Mouse (Mus musculus) myocyte (in vitro differentiated cells): ENCODE measurements at regions not wholly inside any gene's neighbourhood (a gene's known extent, or its start where the extent isn't known, plus 50 kb on each side); places are given as distances from the start of the nearest gene placed in this dataset.

Experiments
- H3K27me3 ChIP-seq: one replicate; pipeline ENCODE4 v1.6.1; 2011; ENCODE audit not compliant: control insufficient read depth, insufficient read depth, insufficient read length
- H3K36me3 ChIP-seq: one replicate; pipeline ENCODE4 v1.6.1; 2011; ENCODE audit not compliant: control insufficient read depth, insufficient read depth
- H3K4me2 ChIP-seq: one replicate; pipeline ENCODE4 v1.6.1; 2011; ENCODE audit warnings: low read depth, control low read depth
- H3K4me3 ChIP-seq: one replicate; pipeline ENCODE4 v1.5.1; 2011; ENCODE audit warnings: mild to moderate bottlenecking, control low read depth, moderate library complexity
- H3K79me2 ChIP-seq: one replicate; pipeline ENCODE4 v1.6.1; 2011; ENCODE audit not compliant: control insufficient read depth, insufficient read depth
- H3ac ChIP-seq: one replicate; pipeline ENCODE4 v1.6.1; 2011; ENCODE audit not compliant: control insufficient read depth, insufficient read length
- CEBPB ChIP-seq: IDR thresholded peaks from 2 replicates; pipeline ENCODE4 v1.6.1; 2011; ENCODE audit warnings: mild to moderate bottlenecking, moderate library complexity; ENCODE audit not compliant: poor library complexity, insufficient read depth, severe bottlenecking
- E2F4 ChIP-seq: IDR thresholded peaks from one replicate; pipeline ENCODE4 v1.6.1; 2011; ENCODE audit warnings: mild to moderate bottlenecking, control low read depth, moderate library complexity; ENCODE audit not compliant: insufficient read depth
- MAX ChIP-seq: IDR thresholded peaks from one replicate; pipeline ENCODE4 v1.6.1; 2011; ENCODE audit warnings: low read depth, mild to moderate bottlenecking, control low read depth
- MYOD1 ChIP-seq, 3 experiments: IDR thresholded peaks; one replicate each; pipeline ENCODE4 v1.6.1; 2011; ENCODE audit warnings: control low read depth in 2 of 3, low read depth in 2 of 3, mild to moderate bottlenecking in 2 of 3, moderate library complexity in 1 of 3; ENCODE audit not compliant: insufficient read length in 2 of 3, control insufficient read depth in 1 of 3
- MYOG ChIP-seq, 3 experiments: IDR thresholded peaks; one replicate each; pipeline ENCODE4 v1.6.1; 2011; ENCODE audit warnings: control low read depth in 2 of 3, low read depth in 2 of 3, mild to moderate bottlenecking in 2 of 3; ENCODE audit not compliant: insufficient read length in 2 of 3, control insufficient read depth in 1 of 3, insufficient read depth in 1 of 3
- POLR2A ChIP-seq: IDR thresholded peaks from one replicate; pipeline ENCODE4 v1.6.1; 2011; ENCODE audit warnings: low read depth, mild to moderate bottlenecking, control low read depth, moderate library complexity; ENCODE audit not compliant: insufficient read length
- POLR2AphosphoS2 ChIP-seq: IDR thresholded peaks from one replicate; pipeline ENCODE4 v1.6.1; 2011; ENCODE audit warnings: low read depth, control low read depth; ENCODE audit not compliant: insufficient read length
- REST ChIP-seq: IDR thresholded peaks from one replicate; pipeline ENCODE4 v1.6.1; 2011; ENCODE audit warnings: mild to moderate bottlenecking, control low read depth, moderate library complexity; ENCODE audit not compliant: insufficient read depth, insufficient read length
- SRF ChIP-seq: IDR thresholded peaks from one replicate; pipeline ENCODE4 v1.6.1; 2011; ENCODE audit warnings: low read depth; ENCODE audit not compliant: control insufficient read depth, insufficient read length
- TCF12 ChIP-seq: IDR thresholded peaks from one replicate; pipeline ENCODE4 v1.6.1; 2011; ENCODE audit warnings: mild to moderate bottlenecking, control low read depth; ENCODE audit not compliant: poor library complexity, insufficient read depth, severe bottlenecking
- TCF3 ChIP-seq: IDR thresholded peaks from one replicate; pipeline ENCODE4 v1.6.1; 2011; ENCODE audit warnings: low read depth, control low read depth; ENCODE audit not compliant: insufficient read length
- USF1 ChIP-seq: IDR thresholded peaks from one replicate; pipeline ENCODE4 v1.6.1; 2011; ENCODE audit warnings: low read depth, mild to moderate bottlenecking, control low read depth, moderate library complexity

DNA sequence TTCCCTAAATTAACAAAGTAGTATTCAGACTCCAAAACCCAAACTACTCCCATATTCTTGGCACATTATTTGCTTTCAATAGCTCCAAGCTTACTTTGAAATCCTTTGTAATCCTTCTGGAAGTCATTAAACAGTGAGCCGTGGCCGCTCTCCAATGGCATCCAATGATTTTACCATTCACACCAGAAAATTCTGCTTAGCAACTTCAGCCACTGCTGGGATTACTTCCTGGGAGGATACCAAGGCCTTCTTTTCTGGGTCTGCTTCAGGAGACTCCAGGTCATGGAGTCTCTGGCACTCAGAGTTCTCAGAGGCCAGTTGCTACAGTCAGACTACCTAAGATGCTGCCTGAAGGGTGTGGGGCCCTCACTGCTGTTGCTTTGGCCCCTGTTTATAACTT is 147.7 kb upstream of the Akirin2 start:
- Histone ChIP-seq H3K36me3 (no peaks in the 10 kb centered on the region), H3K4me3 (no peak overlapping the region), H3K4me2 (no peak overlapping the region), H3K79me2 (no peaks in the 10 kb centered on the region), H3ac (no peak overlapping the region), H3K27me3 (peaks cover 4% of the 10 kb centered on the region)
- TF ChIP-seq POLR2AphosphoS2 (no peak), MYOG (IDR thresholded peaks at IDR 0.05; ENCODE audit: control insufficient read depth in 1 of 3, insufficient read depth in 1 of 3, insufficient read length in 2 of 3, low read depth in 2 of 3) (no peak), MYOD1 (IDR thresholded peaks at IDR 0.05; ENCODE audit: control insufficient read depth in 1 of 3, insufficient read length in 2 of 3, low read depth in 2 of 3) (no peak), E2F4 (no peak), CEBPB (no peak), USF1 (no peak), POLR2A (no peak), TCF12 (no peak), MAX (no peak), SRF (no peak), REST (no peak), TCF3 (no peak)

DNA sequence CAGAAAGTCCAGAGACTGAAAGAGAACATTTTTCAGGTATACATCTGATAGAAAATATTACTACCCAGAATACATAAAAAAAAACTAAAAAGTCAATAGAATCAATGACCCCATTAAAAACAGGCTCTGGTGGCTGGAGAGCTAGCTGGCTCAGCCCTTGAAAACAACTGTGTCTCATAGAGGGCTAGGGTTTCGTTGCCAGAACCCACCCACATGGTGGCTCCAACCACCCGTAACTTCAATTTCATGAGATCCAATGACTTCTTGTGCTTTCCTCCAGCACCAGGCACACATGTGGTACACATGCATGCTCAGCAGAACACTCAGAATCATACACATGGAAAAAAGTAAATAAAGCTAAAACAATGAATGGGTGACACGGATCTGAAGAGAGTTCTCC is 143.6 kb upstream of the Akirin2 start:
- Histone ChIP-seq H3K4me2 (no peak overlapping the region), H3K4me3 (no peak overlapping the region), H3K79me2 (no peaks in the 10 kb centered on the region), H3K36me3 (no peaks in the 10 kb centered on the region), H3K27me3 (peaks cover 4% of the 10 kb centered on the region), H3ac (no peak overlapping the region)
- TF ChIP-seq SRF, result no peak
- no peak for TF ChIP-seq POLR2A
- no peak for TF ChIP-seq CEBPB
- no peak for TF ChIP-seq MYOD1 (IDR thresholded peaks at IDR 0.05; ENCODE audit: control insufficient read depth in 1 of 3, insufficient read length in 2 of 3, low read depth in 2 of 3)
- TF ChIP-seq MYOG (IDR thresholded peaks at IDR 0.05; ENCODE audit: control insufficient read depth in 1 of 3, insufficient read depth in 1 of 3, insufficient read length in 2 of 3, low read depth in 2 of 3), result no peak
- no peak for TF ChIP-seq USF1
- no peak for TF ChIP-seq MAX
- TF ChIP-seq POLR2AphosphoS2, result no peak
- no peak for TF ChIP-seq E2F4
- no peak for TF ChIP-seq TCF12

DNA sequence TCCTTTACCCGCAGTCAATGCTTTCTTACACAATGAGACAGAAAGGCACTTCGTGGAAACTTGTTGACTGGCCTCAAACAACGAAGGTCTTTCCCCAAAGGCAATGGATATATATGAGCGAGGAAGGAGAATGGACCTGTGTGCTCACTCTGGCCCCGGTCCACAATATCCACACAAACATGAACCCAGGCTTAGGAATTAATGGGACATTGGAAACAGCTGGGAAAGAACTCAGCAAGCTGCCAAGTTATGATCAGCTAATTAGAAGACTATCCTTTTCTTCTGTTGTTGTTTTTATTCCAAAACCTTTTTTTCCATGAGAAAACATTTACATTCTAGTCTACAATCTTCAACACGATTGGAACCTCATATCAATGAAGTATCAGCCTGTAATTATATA is 129.8 kb upstream of the Akirin2 start:
- Histone ChIP-seq H3K79me2 (no peaks in the 10 kb centered on the region), H3K4me2 (no peak overlapping the region), H3K36me3 (no peaks in the 10 kb centered on the region), H3K27me3 (no peaks in the 10 kb centered on the region), H3ac (no peak overlapping the region), H3K4me3 (no peak overlapping the region)
- no peak for TF ChIP-seq MAX
- no peak for TF ChIP-seq TCF12
- no peak for TF ChIP-seq REST
- TF ChIP-seq SRF, result no peak
- TF ChIP-seq CEBPB, result no peak
- TF ChIP-seq MYOD1 (IDR thresholded peaks at IDR 0.05; ENCODE audit: control insufficient read depth in 1 of 3, insufficient read length in 2 of 3, low read depth in 2 of 3), result no peak
- no peak for TF ChIP-seq TCF3
- no peak for TF ChIP-seq E2F4
- TF ChIP-seq USF1, result no peak
- no peak for TF ChIP-seq MYOG (IDR thresholded peaks at IDR 0.05; ENCODE audit: control insufficient read depth in 1 of 3, insufficient read depth in 1 of 3, insufficient read length in 2 of 3, low read depth in 2 of 3)
- no peak for TF ChIP-seq POLR2A
- TF ChIP-seq POLR2AphosphoS2, result no peak

DNA sequence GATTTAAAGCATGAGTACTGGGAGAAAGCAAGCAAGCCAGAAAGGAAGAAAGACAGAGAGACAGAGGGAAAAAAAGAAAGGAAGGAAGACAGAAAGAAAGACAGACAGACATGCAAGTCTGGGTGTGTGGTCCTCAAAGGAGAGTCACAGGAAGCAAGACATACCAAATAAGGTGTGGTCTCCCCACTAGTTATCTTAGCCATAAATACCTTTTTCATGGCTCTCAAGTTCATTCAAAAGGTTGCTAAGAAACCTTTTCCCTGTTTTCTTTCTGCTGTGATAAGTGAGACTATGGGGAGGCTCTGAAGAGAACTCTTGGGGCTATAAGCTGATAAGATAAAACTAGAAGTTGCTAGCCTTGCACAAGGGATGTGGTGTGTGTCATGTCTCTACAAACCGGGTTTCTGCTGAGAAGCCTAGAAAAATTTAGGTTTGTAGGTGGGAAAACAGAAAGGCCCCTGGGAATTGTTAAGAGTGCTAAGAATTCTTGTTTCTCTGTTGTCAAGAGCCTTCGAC is 126.5 kb upstream of the Akirin2 start:
- no peaks in the 10 kb centered on the region for H3K27me3 ChIP-seq
- no peak overlapping the region for H3K4me3 ChIP-seq
- no peaks in the 10 kb centered on the region for H3K36me3 ChIP-seq
- H3K4me2 ChIP-seq, result no peak overlapping the region
- TF ChIP-seq USF1 (no peak), E2F4 (no peak), REST (no peak), TCF12 (no peak), MYOG (IDR thresholded peaks at IDR 0.05; ENCODE audit: control insufficient read depth in 1 of 3, insufficient read depth in 1 of 3, insufficient read length in 2 of 3, low read depth in 2 of 3) (no peak), CEBPB (no peak), SRF (no peak), MAX (no peak)
- no peaks in the 10 kb centered on the region for H3K79me2 ChIP-seq
- H3ac ChIP-seq, result no peak overlapping the region

DNA sequence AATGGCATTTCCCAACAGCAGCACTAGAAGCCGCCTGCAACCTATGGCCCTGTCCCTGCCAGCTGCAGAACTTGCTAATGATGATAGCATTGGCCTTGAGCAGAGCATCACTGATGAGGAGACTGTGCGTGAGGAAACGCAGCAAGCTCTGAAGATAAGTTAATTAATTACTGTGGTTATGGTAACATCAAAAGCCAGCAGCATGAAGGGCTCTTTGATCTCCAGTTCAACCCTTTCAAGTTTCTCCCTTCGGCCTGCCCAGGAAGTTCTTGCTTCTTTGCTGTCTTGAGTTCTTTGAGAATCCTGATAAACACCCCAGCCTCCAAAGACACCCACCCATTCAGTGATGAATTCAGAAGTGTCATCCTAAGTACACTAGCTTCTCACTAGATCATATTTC is 121.7 kb upstream of the Akirin2 start:
- Histone ChIP-seq H3K4me3 (no peak overlapping the region), H3K79me2 (no peaks in the 10 kb centered on the region)
- TF ChIP-seq MYOG (IDR thresholded peaks at IDR 0.05; ENCODE audit: control insufficient read depth in 1 of 3, insufficient read depth in 1 of 3, insufficient read length in 2 of 3, low read depth in 2 of 3) (no peak), E2F4 (no peak), MYOD1 (IDR thresholded peaks at IDR 0.05; ENCODE audit: control insufficient read depth in 1 of 3, insufficient read length in 2 of 3, low read depth in 2 of 3) (no peak), POLR2AphosphoS2 (no peak), CEBPB (no peak), USF1 (no peak), REST (no peak), SRF (no peak), MAX (no peak), POLR2A (no peak), TCF3 (no peak), TCF12 (no peak)

More for the DNA sequence above, 121.7 kb upstream of the Akirin2 start:
- Histone ChIP-seq H3K36me3 (no peaks in the 10 kb centered on the region), H3K27me3 (no peaks in the 10 kb centered on the region), H3ac (no peak overlapping the region), H3K4me2 (no peak overlapping the region)
